Mouse (Mus musculus): ENCODE data around the gene Atrn. TPM values are rescaled to one million over a fixed set of nuclear protein-coding genes. Genes with fewer than 3 reads are reported as not detected.
A peak's percentile ranks its signal among the peaks of the same experiment; 100 is the strongest.

Gene Atrn
- total and polyA plus RNA-seq, 2 experiments from 2014 or later = 11.4 to 80.3 TPM

DNA sequence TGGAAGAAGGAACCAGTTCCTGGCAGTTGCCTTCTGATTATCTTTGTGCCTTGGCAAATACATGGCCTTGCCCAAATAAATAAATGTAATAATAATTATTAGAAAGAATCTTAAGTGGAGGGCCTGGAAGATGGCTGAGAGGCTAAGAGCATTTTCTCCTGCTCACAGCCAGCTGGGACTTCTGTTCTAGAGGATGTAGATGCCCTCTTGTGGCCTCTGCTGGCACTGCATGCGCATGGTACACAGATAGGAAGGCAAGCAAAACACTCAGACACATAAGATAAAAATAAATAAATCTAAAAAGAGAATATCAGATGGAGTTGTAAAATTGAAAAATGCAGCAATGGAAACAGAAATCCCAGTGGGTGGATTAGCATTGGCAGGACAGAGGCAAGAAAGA lies 44.3 kb downstream of the Atrn start:
- peaks cover 10% of the 10 kb centered on the region; the same call in 1 of the 2 replicates for H3K36me3 ChIP-seq (ENCODE audit: insufficient read depth)
- peak; percentile 90 for TF ChIP-seq CTCF (IDR thresholded peaks at IDR 0.05; ENCODE audit: low read depth)
- ATAC-seq (peak; percentile 90), DNase-seq (peak; percentile 91)
- no peaks in the 10 kb centered on the region for H3K4me1 ChIP-seq (ENCODE audit: insufficient read depth)
- H3K9me3 ChIP-seq (ENCODE audit: low read length) = no peaks in the 10 kb centered on the region
- WGBS = 3% methylated on average over 1 of the region's 1 CpGs
- no peak overlapping the region for H3K27ac ChIP-seq (ENCODE audit: low read depth, low read length)
- H3K27me3 ChIP-seq (ENCODE audit: insufficient read depth, low read length) = no peaks in the 10 kb centered on the region
- H3K4me2 ChIP-seq (ENCODE audit: low read depth) = no peak overlapping the region
- H3K4me3 ChIP-seq (ENCODE audit: low read depth, low read length) = no peak overlapping the region
- no peak overlapping the region for H3K9ac ChIP-seq

- no peak overlapping the region for H3K4me2 ChIP-seq (ENCODE audit: low read depth)
- H3K27me3 ChIP-seq (ENCODE audit: insufficient read depth, low read length) = no peaks in the 10 kb centered on the region
- WGBS = 86% methylated on average over 2 of the region's 2 CpGs
- H3K9me3 ChIP-seq (ENCODE audit: low read length) = no peaks in the 10 kb centered on the region
- no peak for ATAC-seq
- no peak overlapping the region for H3K27ac ChIP-seq (ENCODE audit: low read depth, low read length)
- no peak overlapping the region for H3K9ac ChIP-seq
- no peaks in the 10 kb centered on the region for H3K4me1 ChIP-seq (ENCODE audit: insufficient read depth)
- no peak for DNase-seq
- H3K4me3 ChIP-seq (ENCODE audit: low read depth, low read length) = no peak overlapping the region
- TF ChIP-seq CTCF (IDR thresholded peaks at IDR 0.05; ENCODE audit: low read depth) = no peak
- peaks cover 23% of the 10 kb centered on the region for H3K36me3 ChIP-seq (ENCODE audit: insufficient read depth)
Measured at GRCm38 (mm10) chr2:130958906-130959305, 52.6 kb downstream of the Atrn start.

DNA sequence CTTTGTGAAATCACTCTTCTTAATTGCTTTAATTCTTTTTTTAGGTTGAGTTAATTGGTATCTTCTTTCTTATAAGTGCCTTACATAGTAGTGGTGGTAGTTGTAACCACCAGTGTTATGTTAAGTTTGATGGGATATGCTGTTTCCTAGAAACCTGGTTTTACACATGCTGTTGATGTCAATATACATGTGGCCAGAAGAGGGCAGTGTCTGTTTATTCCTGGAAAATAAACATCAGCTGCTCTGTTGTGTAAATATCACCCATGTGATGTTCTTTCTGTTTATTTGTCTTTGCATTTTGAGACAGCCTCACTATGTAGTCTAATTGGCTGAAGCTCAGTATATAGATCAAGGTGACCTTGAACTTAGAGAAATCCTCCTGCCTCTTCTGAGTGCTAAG lies 55.6 kb downstream of the Atrn start:
- ATAC-seq (peak; percentile 50), DNase-seq (peak; percentile 67)
- Histone ChIP-seq H3K4me2 (ENCODE audit: low read depth) (no peak overlapping the region), H3K36me3 (ENCODE audit: insufficient read depth) (peaks cover 27% of the 10 kb centered on the region), H3K4me1 (ENCODE audit: insufficient read depth) (no peaks in the 10 kb centered on the region), H3K9me3 (ENCODE audit: low read length) (no peaks in the 10 kb centered on the region), H3K27me3 (ENCODE audit: insufficient read depth, low read length) (no peaks in the 10 kb centered on the region), H3K27ac (ENCODE audit: low read depth, low read length) (no peak overlapping the region), H3K9ac (no peak overlapping the region), H3K4me3 (ENCODE audit: low read depth, low read length) (no peak overlapping the region)
- peak; percentile 73 for TF ChIP-seq CTCF (IDR thresholded peaks at IDR 0.05; ENCODE audit: low read depth)

DNA sequence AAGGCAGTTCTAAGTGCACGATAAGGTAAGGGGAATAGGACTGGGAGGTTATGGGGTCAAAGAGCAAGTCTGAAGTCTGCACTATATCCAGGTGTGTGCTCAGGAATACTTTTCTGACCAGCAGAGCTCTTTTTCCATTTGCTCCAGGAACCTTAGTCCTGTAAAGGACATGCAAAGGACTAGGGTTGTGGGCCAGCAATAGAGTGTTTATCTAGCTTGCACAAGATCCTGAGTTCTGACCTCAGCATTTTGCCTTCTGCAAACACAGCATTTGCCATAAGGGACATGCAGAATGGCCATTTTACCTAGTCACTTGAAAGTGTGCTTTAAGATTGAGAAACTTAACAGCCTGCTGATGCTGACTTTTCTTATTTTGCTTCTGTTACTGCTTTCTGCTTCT lies 58.7 kb downstream of the Atrn start:
- Histone ChIP-seq H3K9me3 (ENCODE audit: low read length) (no peaks in the 10 kb centered on the region), H3K27ac (ENCODE audit: low read depth, low read length) (no peak overlapping the region), H3K27me3 (ENCODE audit: insufficient read depth, low read length) (no peaks in the 10 kb centered on the region), H3K36me3 (ENCODE audit: insufficient read depth) (peaks cover 9% of the 10 kb centered on the region), H3K4me3 (ENCODE audit: low read depth, low read length) (no peak overlapping the region), H3K4me1 (ENCODE audit: insufficient read depth) (no peaks in the 10 kb centered on the region), H3K4me2 (ENCODE audit: low read depth) (no peak overlapping the region), H3K9ac (no peak overlapping the region)
- no peak for TF ChIP-seq CTCF (IDR thresholded peaks at IDR 0.05; ENCODE audit: low read depth)
- ATAC-seq = no peak
- DNase-seq = no peak
- WGBS = 90% methylated on average over 1 of the region's 1 CpGs

DNA sequence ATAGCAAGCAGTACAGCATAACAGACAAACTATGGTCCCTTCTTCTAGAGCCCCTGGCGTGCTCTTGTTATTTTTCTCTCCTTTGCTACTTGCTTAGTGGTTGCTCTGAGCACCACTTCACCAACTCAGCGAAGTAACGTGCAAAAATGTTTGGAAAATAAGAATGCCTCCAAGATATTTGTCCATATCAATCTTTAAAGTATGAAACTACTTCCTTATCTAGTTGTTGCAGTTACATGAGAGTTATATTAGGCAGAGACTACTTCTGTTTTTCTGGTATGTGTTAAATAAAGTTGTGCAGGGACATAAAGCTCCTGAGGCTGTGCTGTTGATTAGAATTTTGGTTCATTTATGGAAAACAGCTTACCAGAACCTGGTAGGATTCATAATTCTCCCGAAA lies 64.7 kb downstream of the Atrn start:
- DNase-seq (no peak), ATAC-seq (no peak)
- Histone ChIP-seq H3K9ac (no peak overlapping the region), H3K36me3 (ENCODE audit: insufficient read depth) (peaks cover 33% of the 10 kb centered on the region), H3K27ac (ENCODE audit: low read depth, low read length) (no peak overlapping the region), H3K27me3 (ENCODE audit: insufficient read depth, low read length) (no peaks in the 10 kb centered on the region), H3K4me1 (ENCODE audit: insufficient read depth) (no peaks in the 10 kb centered on the region), H3K9me3 (ENCODE audit: low read length) (no peaks in the 10 kb centered on the region), H3K4me2 (ENCODE audit: low read depth) (no peak overlapping the region), H3K4me3 (ENCODE audit: low read depth, low read length) (no peak overlapping the region)
- no peak for TF ChIP-seq CTCF (IDR thresholded peaks at IDR 0.05; ENCODE audit: low read depth)
- 95% methylated on average over 4 of the region's 4 CpGs for WGBS

GRCm38 (mm10) chr2:130972386-130972785 lies 66.1 kb downstream of the Atrn start:
- 96% methylated on average over 4 of the region's 4 CpGs for WGBS
- no peak overlapping the region for H3K9ac ChIP-seq
- no peak for ATAC-seq
- no peak overlapping the region for H3K4me3 ChIP-seq (ENCODE audit: low read depth, low read length)
- H3K27ac ChIP-seq (ENCODE audit: low read depth, low read length) = no peak overlapping the region
- H3K36me3 ChIP-seq (ENCODE audit: insufficient read depth) = peaks cover 36% of the 10 kb centered on the region
- no peak overlapping the region for H3K4me2 ChIP-seq (ENCODE audit: low read depth)
- H3K4me1 ChIP-seq (ENCODE audit: insufficient read depth) = no peaks in the 10 kb centered on the region
- no peaks in the 10 kb centered on the region for H3K9me3 ChIP-seq (ENCODE audit: low read length)
- no peaks in the 10 kb centered on the region for H3K27me3 ChIP-seq (ENCODE audit: insufficient read depth, low read length)
- no peak for TF ChIP-seq CTCF (IDR thresholded peaks at IDR 0.05; ENCODE audit: low read depth)
- DNase-seq = no peak

DNA sequence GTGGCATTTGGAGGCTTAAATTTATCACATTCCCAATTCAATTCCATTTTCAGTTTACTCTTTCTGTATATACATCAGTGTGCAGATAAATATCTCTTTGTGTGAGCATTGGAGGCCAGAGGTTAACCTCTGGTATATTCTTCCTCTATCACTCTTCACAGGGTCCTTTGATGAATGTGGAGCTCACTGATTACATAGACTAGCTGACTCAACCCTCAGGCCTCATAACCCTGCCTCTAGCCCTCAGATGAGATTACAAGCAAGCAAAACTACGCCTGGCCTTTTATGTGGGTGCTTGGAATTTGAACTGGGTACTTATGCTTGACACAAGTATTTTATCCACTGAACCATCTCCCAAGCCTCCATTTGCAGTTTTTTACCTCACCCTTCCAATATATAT lies 68.6 kb downstream of the Atrn start:
- H3K27ac ChIP-seq (ENCODE audit: low read depth, low read length) = no peak overlapping the region
- H3K36me3 ChIP-seq (ENCODE audit: insufficient read depth) = peaks cover 43% of the 10 kb centered on the region
- no peaks in the 10 kb centered on the region for H3K9me3 ChIP-seq (ENCODE audit: low read length)
- H3K27me3 ChIP-seq (ENCODE audit: insufficient read depth, low read length) = no peaks in the 10 kb centered on the region
- WGBS = 91% methylated on average over 1 of the region's 1 CpGs
- H3K4me2 ChIP-seq (ENCODE audit: low read depth) = no peak overlapping the region
- DNase-seq (no peak), ATAC-seq (no peak)
- no peak for TF ChIP-seq CTCF (IDR thresholded peaks at IDR 0.05; ENCODE audit: low read depth)
- H3K4me1 ChIP-seq (ENCODE audit: insufficient read depth) = no peaks in the 10 kb centered on the region
- no peak overlapping the region for H3K4me3 ChIP-seq (ENCODE audit: low read depth, low read length)
- no peak overlapping the region for H3K9ac ChIP-seq

GRCm38 (mm10) chr2:130977589-130977988 lies 71.3 kb downstream of the Atrn start:
- Histone ChIP-seq H3K36me3 (ENCODE audit: insufficient read depth) (peaks cover 49% of the 10 kb centered on the region), H3K27me3 (ENCODE audit: insufficient read depth, low read length) (no peaks in the 10 kb centered on the region), H3K27ac (ENCODE audit: low read depth, low read length) (no peak overlapping the region), H3K4me3 (ENCODE audit: low read depth, low read length) (no peak overlapping the region), H3K4me2 (ENCODE audit: low read depth) (no peak overlapping the region), H3K9me3 (ENCODE audit: low read length) (no peaks in the 10 kb centered on the region), H3K4me1 (ENCODE audit: insufficient read depth) (no peaks in the 10 kb centered on the region), H3K9ac (no peak overlapping the region)
- DNase-seq (no peak), ATAC-seq (no peak)
- no peak for TF ChIP-seq CTCF (IDR thresholded peaks at IDR 0.05; ENCODE audit: low read depth)
